Mouse (Mus musculus): ENCODE data around the gene Chil1.

DNA sequence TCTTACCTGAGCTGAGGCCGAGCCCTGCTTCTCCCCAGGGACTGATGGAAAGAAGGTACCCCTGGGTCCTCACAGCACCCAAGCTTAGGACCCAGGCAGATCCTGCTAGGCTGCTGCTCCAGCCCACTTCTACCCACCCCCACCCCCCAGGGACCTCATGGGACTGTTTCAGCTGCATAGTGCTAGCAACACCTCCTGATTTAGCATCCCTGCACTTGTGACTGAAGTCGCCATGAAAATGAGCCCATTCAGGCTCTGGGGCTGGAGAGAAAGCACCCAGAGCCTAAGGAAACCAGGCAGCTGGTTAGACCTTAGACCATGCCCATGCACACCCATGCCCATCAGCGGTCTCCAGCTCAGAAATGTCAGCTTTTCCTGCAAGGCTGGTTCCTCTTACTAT, 36.0 kb downstream of the Chil1 start:
- TF ChIP-seq ZNF384 (IDR thresholded peaks at IDR 0.05; ENCODE audit: low read depth, low read length) (no peak), MAFK (IDR thresholded peaks at IDR 0.05; ENCODE audit: insufficient read depth, low read depth, low read length) (no peak), CHD2 (IDR thresholded peaks at IDR 0.05; ENCODE audit: low read depth, low read length) (no peak), HCFC1 (IDR thresholded peaks at IDR 0.05; ENCODE audit: borderline replicate concordance, insufficient read depth, low read length) (no peak)

Data from ES-E14 (cell line).